Mouse (Mus musculus) mesoderm, embryonic 11.5 days (tissue): ENCODE results near the gene Slc13a3.

Experiments
- DNase-seq: peaks from one replicate; pipeline ENCODE4 v3.0.0-alpha.2; 2012; ENCODE audit warnings: low read depth, low spot score

The Slc13a3 gene

GRCm38 (mm10) chr2:165475850-165476249 lies 2.8 kb upstream of the Slc13a3 start:
- no peak for DNase-seq

DNA sequence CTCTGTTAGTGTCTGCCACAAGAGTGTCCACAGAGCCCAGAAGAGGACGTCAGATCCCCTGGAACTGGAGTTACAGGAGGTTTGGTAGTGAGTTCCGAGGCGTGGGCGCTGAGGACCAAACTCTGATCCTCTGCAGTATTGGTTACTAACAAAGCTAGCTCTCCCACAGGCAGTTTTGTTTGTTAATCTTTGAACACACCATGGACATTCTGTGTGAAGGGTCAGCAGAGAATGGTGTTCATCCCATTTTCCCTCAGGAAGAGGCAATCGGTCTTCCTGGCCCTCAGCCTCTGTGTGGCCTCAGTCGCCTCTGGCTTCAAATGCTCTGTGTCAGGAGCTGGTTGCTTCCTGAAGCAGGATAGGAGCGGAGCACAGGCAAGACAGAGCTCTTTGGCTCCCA lies 2.4 kb upstream of the Slc13a3 start:
- no peak for DNase-seq

DNA sequence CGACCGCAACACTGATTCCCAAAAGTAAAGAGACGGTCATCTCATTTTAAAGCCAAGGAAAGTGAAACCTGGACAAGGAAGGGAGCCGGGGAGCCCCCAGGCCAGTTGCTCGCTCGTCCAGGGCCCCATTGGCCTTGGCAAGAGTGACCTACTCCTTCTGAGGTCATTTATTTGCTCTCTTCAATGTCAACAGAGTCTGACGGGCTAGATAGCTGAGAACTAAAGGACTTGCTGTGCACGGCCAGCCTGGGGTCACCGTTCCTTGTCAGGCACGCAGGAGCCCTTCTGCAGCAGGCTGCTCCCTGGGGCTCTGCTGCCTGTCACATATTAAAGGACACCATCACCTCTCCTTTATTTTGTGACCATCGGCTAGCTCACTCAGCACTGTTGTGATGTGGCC lies 1.1 kb downstream of the Slc13a3 start:
- no peak for DNase-seq

DNA sequence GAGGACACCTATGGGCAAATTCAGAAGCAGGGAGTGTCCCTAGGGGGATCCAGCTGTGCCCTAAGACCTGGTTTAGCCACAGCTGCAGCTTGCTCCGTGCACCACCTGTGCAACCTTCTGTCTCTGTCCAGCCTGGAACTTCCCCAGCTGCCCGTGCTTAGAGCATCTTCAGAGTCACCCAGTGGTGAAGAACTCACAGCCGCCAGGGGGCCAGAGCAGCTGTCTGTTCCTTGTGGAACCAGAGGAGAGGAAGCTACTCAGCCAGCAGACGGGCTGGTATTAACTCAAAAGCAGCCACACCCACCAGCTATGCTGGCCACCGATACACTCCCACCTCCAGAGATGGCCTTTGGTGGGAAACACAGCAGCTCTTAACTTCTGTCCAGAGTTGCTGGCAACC lies 2.9 kb downstream of the Slc13a3 start:
- no peak for DNase-seq

- DNase-seq, result peak; percentile 16
Measured at GRCm38 (mm10) chr2:165467824-165468452, 5.1 kb downstream of the Slc13a3 start.

DNA sequence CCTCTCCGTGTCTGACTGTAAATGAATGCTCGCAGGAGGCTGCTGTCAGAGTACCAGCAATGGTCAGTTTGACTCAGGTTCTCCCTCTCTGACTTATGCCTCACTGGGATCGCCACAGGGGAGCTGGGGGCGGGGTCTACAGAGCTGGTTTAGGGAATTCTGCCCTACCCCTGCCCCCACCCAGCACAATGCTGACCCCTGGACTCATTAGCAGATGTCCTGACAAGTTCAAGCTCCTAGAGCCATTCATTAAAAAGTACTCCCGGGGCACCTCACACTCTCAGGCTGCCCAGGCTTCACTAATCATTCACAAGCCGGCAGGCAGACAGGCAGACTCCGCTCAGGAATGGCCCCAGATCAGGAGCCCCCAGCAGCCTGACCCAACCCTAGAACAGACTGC lies 13.4 kb downstream of the Slc13a3 start:
- DNase-seq, result peak; percentile 23

GRCm38 (mm10) chr2:165458189-165458588 lies 14.8 kb downstream of the Slc13a3 start:
- DNase-seq, result no peak

GRCm38 (mm10) chr2:165456710-165457109 lies 16.3 kb downstream of the Slc13a3 start:
- peak; percentile 66 for DNase-seq

GRCm38 (mm10) chr2:165452730-165453693 lies 20.0 kb downstream of the Slc13a3 start:
- DNase-seq, result no peak

- no peak for DNase-seq
Measured at GRCm38 (mm10) chr2:165448475-165448874, 24.6 kb downstream of the Slc13a3 start.

DNA sequence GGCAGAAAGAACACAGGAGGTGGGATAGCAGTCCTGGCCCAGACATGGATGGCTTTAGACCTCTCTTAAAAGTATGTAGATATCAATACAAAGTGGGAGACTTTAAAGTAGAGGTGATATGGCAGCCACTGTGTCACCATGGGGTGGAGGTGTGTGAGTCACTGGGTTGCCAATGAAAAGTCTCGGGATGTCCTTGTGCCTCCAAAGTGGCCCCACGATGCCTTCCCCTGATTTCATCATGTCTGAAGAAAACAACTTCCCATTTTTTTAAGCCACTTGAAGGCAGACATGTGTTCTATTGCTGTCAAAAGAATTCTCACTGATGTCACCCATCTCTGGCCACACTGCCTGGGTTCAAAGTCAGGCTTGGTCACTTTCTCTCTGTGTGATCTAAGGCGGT lies 28.2 kb downstream of the Slc13a3 start:
- no peak for DNase-seq

DNA sequence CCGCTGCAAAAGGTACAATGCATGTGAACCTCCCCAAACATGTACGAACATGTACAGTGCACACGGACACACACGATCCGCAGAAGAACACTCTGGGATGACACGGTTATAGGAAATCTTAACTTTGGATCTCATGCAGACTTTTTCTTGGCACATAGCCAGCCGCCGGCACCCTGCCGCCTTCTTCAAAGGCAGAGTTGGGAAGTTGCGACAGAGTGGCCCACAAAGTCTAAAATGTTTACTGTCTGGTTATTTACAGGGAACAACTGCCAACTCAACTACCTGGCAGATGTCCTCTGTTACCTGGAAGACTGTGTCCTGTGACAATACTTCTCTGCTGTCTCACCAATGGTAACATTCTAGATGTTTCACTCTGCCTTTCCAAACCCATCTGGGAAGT lies 30.0 kb downstream of the Slc13a3 start:
- no peak for DNase-seq

DNA sequence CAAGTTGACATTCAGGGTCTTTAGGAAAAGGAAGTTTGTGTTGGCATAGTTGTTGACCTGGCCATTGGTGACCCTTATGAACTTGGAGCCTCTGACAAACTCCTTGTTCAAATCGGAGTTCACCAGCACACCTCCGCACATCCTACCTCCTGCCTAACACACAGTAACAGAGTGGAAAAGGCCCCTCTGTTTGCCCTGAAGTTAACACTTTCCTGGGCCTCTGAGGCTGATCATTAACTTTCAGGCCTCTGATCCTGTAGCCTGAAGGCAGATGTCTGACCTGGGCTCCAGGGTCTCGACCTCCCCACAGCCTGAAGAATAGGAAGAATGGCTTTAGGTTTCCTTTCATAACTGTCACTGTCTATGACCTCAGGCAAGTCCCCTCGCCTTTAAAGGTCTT lies 31.4 kb downstream of the Slc13a3 start:
- no peak for DNase-seq

- no peak for DNase-seq
Measured at GRCm38 (mm10) chr2:165439613-165440012, 33.4 kb downstream of the Slc13a3 start.

DNA sequence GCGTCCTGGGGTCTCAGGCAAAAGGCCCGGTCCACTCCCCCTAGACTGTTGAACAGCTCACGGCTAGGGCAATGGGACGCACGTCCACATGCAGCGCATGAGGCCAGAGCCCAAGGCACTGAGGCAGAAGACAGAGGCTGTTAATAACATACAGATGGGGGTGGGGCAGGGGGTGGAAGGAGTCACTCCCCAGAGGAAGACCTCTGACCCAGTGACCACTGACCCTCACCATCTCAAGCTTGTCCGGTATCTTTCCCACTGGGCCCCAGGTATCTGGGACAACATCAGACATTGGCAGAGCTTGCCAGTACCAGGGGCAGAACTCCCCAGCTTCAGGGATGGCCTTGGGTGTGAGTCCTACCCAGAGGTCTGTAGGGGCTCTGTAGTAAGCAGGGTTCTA lies 34.1 kb downstream of the Slc13a3 start:
- no peak for DNase-seq

- no peak for DNase-seq
Measured at GRCm38 (mm10) chr2:165428694-165429093, 44.3 kb downstream of the Slc13a3 start.

DNA sequence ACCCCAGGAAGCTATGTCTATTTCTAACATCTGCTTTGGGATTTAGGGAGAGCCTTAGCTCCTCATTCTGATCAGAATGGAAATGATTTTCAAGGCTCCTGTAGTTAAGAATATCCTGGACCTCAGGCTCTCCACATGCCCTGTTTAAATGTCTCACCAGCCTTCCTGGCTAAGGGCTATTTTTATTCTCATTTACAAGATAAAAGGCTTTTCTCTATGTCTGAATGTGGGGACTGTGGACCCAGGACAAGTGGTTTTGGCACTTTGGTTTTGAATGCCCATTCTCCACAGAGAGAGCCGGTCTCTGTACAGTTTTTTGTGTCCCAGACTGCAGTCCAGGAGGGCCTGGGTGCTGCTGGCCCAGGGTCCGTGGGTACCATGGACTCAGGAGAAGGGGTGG lies 52.8 kb downstream of the Slc13a3 start:
- no peak for DNase-seq

- no peak for DNase-seq
Measured at GRCm38 (mm10) chr2:165419670-165420111, 53.3 kb downstream of the Slc13a3 start.

DNA sequence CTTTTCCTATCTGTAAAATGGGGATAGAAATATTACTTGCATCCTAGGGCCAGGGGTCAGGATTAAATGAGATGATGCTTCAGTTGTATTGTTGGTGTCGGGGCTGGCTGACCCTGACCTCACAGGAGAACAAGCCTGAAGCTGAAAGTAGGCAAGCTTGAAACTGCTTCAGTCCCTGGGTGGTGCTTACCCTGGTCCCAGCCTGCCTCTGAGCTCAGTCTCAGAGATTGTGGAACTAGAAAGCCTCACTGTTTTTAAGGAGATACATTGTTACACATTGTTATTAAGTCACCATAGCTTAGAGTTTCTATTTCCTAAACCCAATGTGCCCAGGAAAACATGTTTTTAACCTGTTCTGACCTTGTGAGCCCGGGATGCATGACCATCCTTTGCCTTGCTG lies 54.5 kb downstream of the Slc13a3 start:
- no peak for DNase-seq

- DNase-seq, result no peak
Measured at GRCm38 (mm10) chr2:165417291-165417690, 55.7 kb downstream of the Slc13a3 start.

DNA sequence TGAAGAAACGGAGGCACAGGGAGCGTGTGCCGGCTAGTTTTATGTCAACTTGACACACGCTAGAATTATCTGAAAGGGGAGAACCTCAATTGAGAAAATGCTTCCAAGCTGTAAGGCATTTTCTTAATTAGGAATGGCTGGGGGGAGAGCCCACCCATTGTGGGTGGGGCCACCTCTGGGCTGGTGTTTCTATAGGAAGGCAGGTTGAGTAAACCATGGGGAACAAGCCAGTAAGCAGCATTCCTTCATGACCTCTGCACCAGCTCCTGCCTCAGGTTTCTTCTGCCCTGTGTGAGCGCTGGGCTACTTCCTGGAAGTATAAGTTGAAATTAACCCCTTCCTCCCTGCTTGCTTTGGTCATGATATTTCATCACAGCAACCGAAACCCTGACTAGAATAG lies 57.2 kb downstream of the Slc13a3 start:
- DNase-seq, result no peak

GRCm38 (mm10) chr2:165415141-165415721 lies 57.8 kb downstream of the Slc13a3 start:
- DNase-seq, result no peak

DNA sequence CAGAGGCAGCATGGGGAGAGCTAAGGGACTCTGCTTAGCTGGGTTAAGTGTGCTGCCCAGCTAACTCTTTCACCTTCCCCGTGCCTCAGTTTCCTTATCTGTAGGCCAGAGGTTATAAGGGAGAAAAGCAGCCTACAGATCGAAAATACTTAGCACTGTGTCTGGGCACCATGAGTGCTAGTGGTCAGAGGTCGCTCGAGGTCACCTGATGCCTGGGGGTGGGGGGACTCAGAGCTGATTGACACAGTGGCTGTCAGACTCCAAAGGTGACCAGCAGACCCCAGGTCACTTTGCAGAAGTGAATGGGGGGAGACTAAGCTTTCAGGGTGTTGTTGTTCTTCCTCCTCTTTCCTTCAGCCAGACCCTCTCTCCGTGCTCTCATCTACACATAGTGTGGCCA lies 58.7 kb downstream of the Slc13a3 start:
- no peak for DNase-seq
